Mouse (Mus musculus): ENCODE results near the gene Smarca4.

The Smarca4 gene

GRCm38 (mm10) chr9:21721036-21721435 is 105.1 kb downstream of the Smarca4 start:
- in situ Hi-C loops (cut with MseI, MboI): no loop called here

- in situ Hi-C loops (cut with MseI, MboI): no loop called here
Measured at GRCm38 (mm10) chr9:21723377-21724146, 107.6 kb downstream of the Smarca4 start, which contains the start of gene Ldlr. Gene Ldlr (plus strand): TSS chr9:21723483.

- in situ Hi-C loops (cut with MseI, MboI): no loop called here
Measured at GRCm38 (mm10) chr9:21724147-21724536, 108.2 kb downstream of the Smarca4 start.

GRCm38 (mm10) chr9:21725224-21726121 is 109.5 kb downstream of the Smarca4 start:
- in situ Hi-C loops (cut with MseI, MboI): no loop called here

GRCm38 (mm10) chr9:21726218-21726975 is 110.4 kb downstream of the Smarca4 start:
- in situ Hi-C loops (cut with MseI, MboI): no loop called here

- in situ Hi-C loops (cut with MseI, MboI): no loop called here
Measured at GRCm38 (mm10) chr9:21728261-21728832, 112.4 kb downstream of the Smarca4 start.

- in situ Hi-C loops (cut with MseI, MboI): no loop called here
Measured at GRCm38 (mm10) chr9:21729264-21729663, 113.3 kb downstream of the Smarca4 start.

- in situ Hi-C loops (cut with MseI, MboI): no loop called here
Measured at GRCm38 (mm10) chr9:21732288-21732687, 116.3 kb downstream of the Smarca4 start.

- in situ Hi-C loops (cut with MseI, MboI): no loop called here
Measured at GRCm38 (mm10) chr9:21733446-21733845, 117.5 kb downstream of the Smarca4 start.

GRCm38 (mm10) chr9:21733989-21734388 is 118.0 kb downstream of the Smarca4 start:
- in situ Hi-C loops (cut with MseI, MboI): no loop called here

GRCm38 (mm10) chr9:21735126-21735525 is 119.2 kb downstream of the Smarca4 start:
- in situ Hi-C loops (cut with MseI, MboI): no loop called here

GRCm38 (mm10) chr9:21736580-21736979 is 120.6 kb downstream of the Smarca4 start:
- in situ Hi-C loops (cut with MseI, MboI): no loop called here

- in situ Hi-C loops (cut with MseI, MboI): no loop called here
Measured at GRCm38 (mm10) chr9:21737188-21737587, 121.2 kb downstream of the Smarca4 start.

GRCm38 (mm10) chr9:21738776-21739175 is 122.8 kb downstream of the Smarca4 start:
- in situ Hi-C loops (cut with MseI, MboI): no loop called here

- in situ Hi-C loops (cut with MseI, MboI): no loop called here
Measured at GRCm38 (mm10) chr9:21740427-21740826, 124.5 kb downstream of the Smarca4 start.

GRCm38 (mm10) chr9:21741514-21741913 is 125.5 kb downstream of the Smarca4 start:
- in situ Hi-C loops (cut with MseI, MboI): no loop called here

- in situ Hi-C loops (cut with MseI, MboI): no loop called here
Measured at GRCm38 (mm10) chr9:21747238-21747774, 131.3 kb downstream of the Smarca4 start.

GRCm38 (mm10) chr9:21748033-21748432 is 132.1 kb downstream of the Smarca4 start:
- in situ Hi-C loops (cut with MseI, MboI): no loop called here

- in situ Hi-C loops (cut with MseI, MboI): no loop called here
Measured at GRCm38 (mm10) chr9:21748491-21748890, 132.5 kb downstream of the Smarca4 start.

GRCm38 (mm10) chr9:21749382-21750118 is 133.6 kb downstream of the Smarca4 start:
- in situ Hi-C loops (cut with MseI, MboI): no loop called here
